Mouse (Mus musculus): ENCODE measurements around the gene Cers1.

- TF ChIP-seq POLR2A (IDR thresholded peaks at IDR 0.05; ENCODE audit: insufficient read depth, low read depth, low read length) (no peak), CTCF (IDR thresholded peaks at IDR 0.05) (no peak)
Measured at GRCm38 (mm10) chr8:70343076-70343475, 27.5 kb downstream of the Cers1 start.
